Mouse (Mus musculus) B cell, adult 62 days (primary cell): ENCODE data around the gene Use1. TPM values are rescaled to one million over a fixed set of nuclear protein-coding genes. Genes with fewer than 3 reads are reported as not detected.

Experiments
- total RNA-seq: library from RNA; stranded (reverse); gene quantifications from 4 replicates; pipeline ENCODE4 v1.2.4, GENCODE M21; 2023

Gene Use1
- total RNA-seq, result 279 to 295 TPM (median 290 TPM) in 4 replicates

DNA sequence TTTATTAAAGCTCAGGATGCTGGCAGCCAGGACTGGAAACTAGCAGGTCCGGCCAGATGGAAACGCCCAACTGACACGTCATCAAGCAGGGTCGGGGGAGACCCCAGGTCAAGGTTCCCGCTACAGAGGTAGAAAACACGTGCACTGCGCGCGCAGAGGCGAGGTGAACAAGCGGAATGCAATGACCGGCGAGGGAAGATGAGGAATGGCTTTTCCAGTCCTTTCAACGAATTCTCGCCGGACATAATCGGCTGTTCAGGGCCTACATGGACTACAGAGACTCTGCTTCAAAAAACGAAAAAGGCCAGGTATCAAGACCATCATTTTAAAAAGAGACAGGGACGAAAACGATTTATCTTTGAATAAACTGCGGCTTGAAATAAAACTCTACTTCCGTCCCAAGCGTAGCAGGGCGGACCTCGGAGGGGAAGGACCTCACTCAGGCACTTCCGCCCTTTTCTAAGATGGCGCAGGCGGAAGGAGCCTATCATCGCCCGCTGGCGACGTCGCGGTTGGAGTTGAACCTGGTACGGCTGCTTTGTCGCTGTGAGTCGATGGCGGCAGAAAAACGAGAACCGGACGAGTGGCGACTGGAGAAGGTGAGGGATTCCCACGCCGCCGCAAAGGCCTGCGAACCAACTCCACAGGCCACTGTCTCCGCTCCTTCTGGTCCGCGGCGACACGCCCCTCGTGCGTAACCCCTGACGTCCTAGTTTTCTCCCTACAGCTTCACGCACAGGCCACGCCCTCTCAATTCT lies at the start of gene Use1:
Gene Use1, plus strand, starts transcription at position 78 of the 758 bp plus-strand sequence.

DNA sequence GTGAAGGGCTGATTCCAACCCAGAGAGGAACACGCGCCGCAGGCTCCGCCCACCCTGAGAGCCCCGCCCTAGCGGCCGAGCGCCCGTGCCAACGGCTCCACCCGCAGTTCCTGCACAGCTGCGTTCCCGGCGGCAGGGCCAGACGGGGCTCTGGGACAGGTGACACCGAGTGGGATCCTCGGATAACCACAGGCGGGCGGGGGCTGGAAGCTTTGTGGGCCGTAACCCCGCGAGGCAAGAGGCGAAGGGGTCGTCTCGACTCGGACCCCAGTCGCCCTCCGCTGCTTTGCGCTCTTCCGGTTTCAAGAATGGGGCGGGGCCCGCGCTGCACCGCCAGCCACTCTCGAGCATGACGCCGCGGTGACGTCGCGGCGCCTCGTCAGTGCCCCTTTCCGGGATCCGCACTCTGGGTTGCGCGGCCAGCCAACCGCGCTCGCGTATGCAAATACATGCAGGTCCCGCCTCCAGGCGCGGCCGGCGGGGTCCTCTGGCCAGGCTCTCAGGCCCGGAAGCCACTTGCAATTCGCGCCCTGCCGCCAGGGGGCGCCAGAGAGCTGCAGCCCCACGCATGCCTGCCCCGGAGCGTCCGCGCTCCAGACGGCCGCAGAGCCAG lies 4.7 kb downstream of the Use1 start, which contains the start of gene Ocel1:
Gene Ocel1, plus strand, starts transcription at position 63 of the 613 bp plus-strand sequence.

DNA sequence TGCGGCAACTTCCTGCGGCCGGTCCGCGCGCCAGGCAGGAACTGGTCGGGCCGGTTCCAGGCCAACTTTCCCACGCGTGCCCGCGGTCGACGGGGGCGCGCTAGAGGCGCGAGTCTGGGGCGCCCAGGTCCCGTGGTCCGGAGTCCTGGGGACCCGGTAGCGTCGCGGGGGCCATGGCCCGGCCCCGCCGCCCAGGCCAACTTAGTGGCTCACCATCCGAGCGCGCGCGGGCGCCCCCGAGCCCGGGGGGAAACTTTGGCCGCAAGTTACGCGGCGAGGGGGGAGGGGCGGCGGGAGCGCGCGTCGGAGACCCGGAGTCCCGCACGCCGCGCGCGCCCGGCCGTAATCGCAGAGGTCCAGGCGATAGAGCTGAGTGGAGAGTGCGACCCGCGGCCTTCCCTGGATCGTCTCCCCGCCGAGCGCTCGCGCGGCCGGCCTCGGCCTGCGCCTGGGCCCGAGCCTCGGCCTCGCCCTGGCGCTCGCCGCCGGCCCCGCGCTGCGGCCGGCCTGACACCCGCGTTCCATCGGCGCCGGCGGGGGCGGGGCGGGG lies 14.8 kb downstream of the Use1 start, which contains the start of gene Nr2f6:
Gene Nr2f6, minus strand, starts transcription at position 540 of the 550 bp plus-strand sequence.

DNA sequence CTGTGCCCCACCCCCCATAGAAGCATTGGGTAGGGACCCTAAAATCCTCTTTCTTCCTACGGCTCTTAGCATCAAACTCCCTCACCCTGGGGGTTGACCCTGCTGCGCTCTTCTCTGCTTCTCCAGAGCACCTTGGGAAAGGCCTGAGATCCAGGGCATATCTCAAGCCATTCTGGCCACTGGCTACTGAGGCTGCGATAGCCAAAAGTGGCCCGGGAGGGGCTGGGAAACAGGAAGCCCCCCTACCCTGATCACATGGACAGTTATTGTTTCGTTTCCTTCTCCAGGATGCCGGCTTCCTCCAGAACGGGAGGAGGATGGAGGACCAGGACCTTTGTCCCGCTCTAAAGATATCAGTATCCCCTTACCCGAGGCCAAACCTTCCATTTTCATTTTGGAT lies 29.0 kb downstream of the Use1 start, which contains the start of gene Ushbp1:
Gene Ushbp1, minus strand, starts transcription at position 174 of the 400 bp plus-strand sequence.

DNA sequence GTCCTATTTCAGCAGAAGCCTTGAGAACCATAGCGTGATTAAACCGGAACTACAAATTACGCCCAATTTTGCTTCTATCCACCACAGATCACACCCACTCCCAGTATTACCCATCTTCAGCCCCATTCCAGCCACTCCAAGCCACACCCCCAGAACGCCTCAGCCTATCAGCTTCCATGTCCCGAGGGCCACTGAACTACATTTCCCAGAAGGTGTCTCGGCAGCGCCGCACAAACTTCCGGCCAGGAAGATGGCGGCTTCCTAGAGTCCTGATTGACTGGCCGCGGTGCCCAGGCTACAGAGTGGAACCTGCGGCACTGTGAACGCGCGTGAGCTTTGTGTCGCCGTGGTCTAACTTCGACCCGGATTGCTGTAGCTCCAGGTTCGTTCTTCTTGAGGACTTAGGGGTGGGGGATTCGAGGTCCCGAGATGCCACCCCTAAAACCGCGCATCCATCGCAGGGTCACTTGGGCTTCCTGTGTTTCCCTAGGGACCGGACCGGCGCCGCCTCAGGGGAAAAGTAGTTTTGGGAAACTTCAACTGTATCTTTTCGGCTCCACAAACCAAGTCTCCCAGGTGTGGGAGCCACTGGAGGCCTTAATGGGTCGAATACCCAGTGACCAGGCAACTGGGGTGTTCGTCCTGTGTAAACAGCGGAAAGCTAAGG lies 30.1 kb downstream of the Use1 start, which contains the start of gene Babam1:
Gene Babam1, plus strand, starts transcription at position 223 of the 667 bp plus-strand sequence.

DNA sequence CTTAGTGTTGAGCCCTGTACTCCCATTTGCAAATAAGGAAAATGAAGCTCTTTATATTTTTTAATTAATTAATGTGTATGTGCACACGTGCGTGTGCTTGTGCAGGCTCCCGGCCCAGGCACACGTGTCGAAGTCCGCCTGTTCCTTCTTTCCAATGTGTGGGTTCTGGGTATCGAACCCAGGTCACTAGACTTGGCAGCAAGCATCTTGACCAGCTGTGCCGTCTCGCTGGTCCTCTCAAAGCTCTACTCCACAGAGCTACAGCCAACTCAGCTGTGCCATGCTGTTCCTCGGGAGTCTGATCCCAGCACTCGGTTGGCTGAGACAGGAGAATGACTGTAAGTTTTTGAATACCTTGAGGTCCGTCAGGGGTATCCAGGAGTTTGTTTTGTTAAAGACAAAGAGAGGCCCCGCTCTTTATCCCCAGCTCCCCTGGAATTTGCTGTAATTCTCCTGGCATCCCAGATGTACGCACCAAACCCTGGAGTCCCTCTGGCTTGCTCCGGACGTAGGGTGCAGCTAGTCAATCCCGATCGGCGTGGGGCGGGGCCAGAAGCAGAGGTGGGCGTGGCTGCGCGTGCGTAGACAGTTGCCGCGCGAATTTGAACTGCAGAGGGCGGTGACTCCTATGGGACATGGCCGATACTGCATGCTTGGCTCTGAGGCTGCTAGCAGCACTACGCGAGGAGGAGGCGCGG lies 38.9 kb downstream of the Use1 start, which contains the start of gene Ankle1:
Gene Ankle1, plus strand, starts transcription at position 610 of the 698 bp plus-strand sequence.

Other genes starting within 250 kb of the Use1 start
- 101 to 110 TPM (median 107 TPM) in 4 replicates for gene Myo9b, start 94.1 kb upstream of the Use1 start, total RNA-seq
- 20.3 to 26.3 TPM (median 22.7 TPM) in 4 replicates for gene Haus8, start 93.9 kb upstream of the Use1 start, total RNA-seq
- gene Ocel1, start 4.5 kb downstream of the Use1 start, total RNA-seq, result 16.4 to 24.5 TPM (median 23.0 TPM) in 4 replicates
- 12.5 to 15.7 TPM (median 13.8 TPM) in 4 replicates for gene Nr2f6, start 15.1 kb downstream of the Use1 start, total RNA-seq
- not detected in 4 replicates for gene Ushbp1, start 29.0 kb downstream of the Use1 start, total RNA-seq
- gene Babam1, start 30.0 kb downstream of the Use1 start, total RNA-seq, result 86.1 to 104 TPM (median 93.2 TPM) in 4 replicates
- 0.39 to 1.6 TPM (median 0.60 TPM) in 4 replicates for gene Ankle1, start 39.2 kb downstream of the Use1 start, total RNA-seq
- 12.0 to 14.3 TPM (median 12.5 TPM) in 4 replicates for gene Abhd8, start 96.8 kb downstream of the Use1 start, total RNA-seq
- 28.3 to 38.5 TPM (median 35.1 TPM) in 4 replicates for gene Mrpl34, start 98.1 kb downstream of the Use1 start, total RNA-seq
- gene Dda1, start 102.4 kb downstream of the Use1 start, total RNA-seq, result 100 to 118 TPM (median 108 TPM) in 4 replicates
- gene Ano8, start 119.1 kb downstream of the Use1 start, total RNA-seq, result 11.7 to 13.0 TPM (median 12.1 TPM) in 4 replicates
- gene Gtpbp3, start 121.3 kb downstream of the Use1 start, total RNA-seq, result 14.6 to 19.6 TPM (median 17.3 TPM) in 4 replicates
- 0.49 TPM in 1 of 4 replicates, not detected in the others for gene Plvap, start 144.9 kb downstream of the Use1 start, total RNA-seq
- not detected in 4 replicates for gene Ccdc194, start 158.9 kb downstream of the Use1 start, total RNA-seq
- gene Bst2, start 170.6 kb downstream of the Use1 start, total RNA-seq, result 22.0 to 39.0 TPM (median 26.1 TPM) in 4 replicates
- 33.7 to 43.0 TPM (median 40.6 TPM) in 4 replicates for gene Mvb12a, start 176.1 kb downstream of the Use1 start, total RNA-seq
- not detected in 4 replicates for gene Tmem221, start 192.0 kb downstream of the Use1 start, total RNA-seq
- not detected in 4 replicates for gene Nxnl1, start 199.8 kb downstream of the Use1 start, total RNA-seq
- 9.7 to 12.1 TPM (median 11.2 TPM) in 4 replicates for gene Slc27a1, start 202.0 kb downstream of the Use1 start, total RNA-seq
- gene Pgls, start 225.3 kb downstream of the Use1 start, total RNA-seq, result 96.6 to 107 TPM (median 102 TPM) in 4 replicates
- gene Fam129c, start 230.8 kb downstream of the Use1 start, total RNA-seq, result 102 to 133 TPM (median 110 TPM) in 4 replicates
- gene Colgalt1, start 244.2 kb downstream of the Use1 start, total RNA-seq, result 104 to 123 TPM (median 109 TPM) in 4 replicates